Mouse (Mus musculus): ENCODE measurements at regions not wholly inside any gene's neighbourhood (a gene's known extent, or its start where the extent isn't known, plus 50 kb on each side); places are given as distances from the start of the nearest gene placed in this dataset.

DNA sequence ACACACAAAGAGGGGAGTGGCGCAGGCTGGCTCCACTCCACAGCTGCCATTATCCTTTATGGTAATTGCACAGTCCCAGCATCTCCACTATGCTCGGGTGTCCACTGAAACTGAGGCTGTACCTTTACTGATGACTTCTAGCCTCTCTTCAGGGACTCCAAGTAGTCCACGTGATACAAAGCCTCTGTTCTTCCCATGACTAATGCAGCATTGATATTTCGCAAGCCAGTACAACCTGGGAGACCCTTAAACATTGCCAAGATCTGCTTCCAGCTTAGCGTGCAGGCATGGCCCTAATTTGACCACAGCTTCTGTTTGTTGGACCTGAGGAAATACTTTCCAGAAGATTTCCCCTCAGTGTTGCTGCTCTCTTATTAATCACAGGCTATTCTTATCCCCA, 215.8 kb downstream of the Galc start:
- DNase-seq (ENCODE audit: low read depth, low spot score), result no peak

DNA sequence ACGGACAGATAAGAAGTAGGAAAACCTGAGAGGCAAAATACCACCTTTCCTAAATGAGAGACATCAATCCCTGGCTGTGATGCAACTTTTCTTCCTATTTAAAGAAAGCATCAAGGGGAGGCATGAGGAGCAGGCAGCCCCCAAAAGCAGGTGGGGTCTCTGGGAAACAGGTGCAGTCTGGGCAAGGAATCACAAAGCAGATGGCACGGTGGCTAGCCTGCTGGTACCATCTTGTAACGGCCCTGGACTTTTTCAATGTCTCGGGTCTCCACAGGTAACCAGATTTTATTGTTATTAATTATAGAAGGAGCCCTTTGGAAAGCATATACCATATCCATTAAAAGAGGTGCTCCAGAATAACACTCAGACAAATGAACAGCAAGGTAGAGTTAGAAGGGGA, 219.6 kb downstream of the Galc start:
- no peak for DNase-seq (ENCODE audit: low read depth, low spot score)

DNA sequence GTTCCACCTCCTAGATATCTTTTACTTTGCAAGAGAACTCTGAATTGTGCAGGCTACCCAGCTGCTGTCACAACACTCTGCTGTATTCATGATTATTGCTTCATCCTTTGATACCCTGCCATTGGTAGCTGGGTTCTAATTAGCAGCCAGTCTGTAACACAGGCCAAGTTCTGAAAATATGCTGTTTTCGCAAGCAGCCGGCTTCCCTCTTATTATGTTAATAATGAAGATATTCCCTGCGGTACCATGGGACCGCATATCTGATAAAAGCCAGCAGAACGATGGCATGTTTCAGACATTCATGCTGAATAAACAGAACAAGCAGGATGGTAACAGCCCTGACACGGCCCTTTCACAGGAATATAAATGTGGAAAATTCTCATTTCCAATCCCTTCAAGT, 235.6 kb downstream of the Galc start:
- no peak for DNase-seq (ENCODE audit: low read depth, low spot score)

DNA sequence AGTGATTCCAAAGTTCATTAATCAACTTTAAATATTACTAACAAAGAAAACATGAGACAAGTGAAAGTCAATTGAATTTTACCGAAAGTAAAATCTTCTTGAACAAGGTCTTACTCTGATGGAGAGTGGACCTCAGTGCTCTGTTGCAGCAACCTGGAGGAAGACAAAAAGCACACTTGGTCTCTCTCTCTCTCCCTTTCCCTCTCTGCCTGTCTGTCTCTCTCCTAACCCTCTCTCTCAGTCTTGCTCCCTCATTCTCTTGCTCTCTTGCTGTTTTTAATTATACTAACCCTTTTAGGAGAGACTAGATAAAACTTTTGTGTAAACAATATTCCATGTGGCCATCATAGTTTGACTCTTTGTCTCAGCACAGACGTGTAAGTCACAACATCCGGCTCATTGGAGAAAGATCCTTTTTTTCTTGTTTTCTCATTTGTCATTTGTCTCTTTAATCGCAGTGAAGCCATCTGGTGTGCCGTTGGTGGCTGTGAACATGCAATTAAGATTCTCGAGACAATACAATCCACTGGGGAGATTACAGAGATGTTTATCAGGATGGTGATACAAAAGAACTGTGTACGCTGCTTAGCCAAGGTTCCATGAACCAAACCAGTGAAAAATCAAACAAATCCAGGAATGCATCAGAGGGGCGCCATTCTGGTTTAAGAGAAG, 244.5 kb downstream of the Galc start:
- no peak for DNase-seq (ENCODE audit: low read depth, low spot score)

DNA sequence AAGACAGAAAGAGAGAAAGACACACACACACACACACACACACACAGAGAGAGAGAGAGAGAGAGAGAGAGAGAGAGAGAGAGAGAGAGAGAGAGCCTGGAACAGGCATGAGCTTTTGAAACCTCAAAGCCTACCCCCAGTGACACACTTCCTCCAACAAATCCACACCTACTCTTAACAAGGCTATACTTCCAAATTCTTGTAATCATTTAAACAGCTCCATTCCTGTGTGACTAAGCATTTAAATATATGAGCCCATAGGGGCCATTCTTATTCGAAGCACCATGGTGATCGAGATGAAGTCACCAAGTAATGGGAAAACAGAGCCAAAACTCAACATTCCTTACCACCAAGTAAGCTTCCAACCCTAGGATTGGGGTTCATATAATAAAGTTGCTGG, 250.1 kb downstream of the Galc start:
- no peak for DNase-seq (ENCODE audit: low read depth, low spot score)

DNA sequence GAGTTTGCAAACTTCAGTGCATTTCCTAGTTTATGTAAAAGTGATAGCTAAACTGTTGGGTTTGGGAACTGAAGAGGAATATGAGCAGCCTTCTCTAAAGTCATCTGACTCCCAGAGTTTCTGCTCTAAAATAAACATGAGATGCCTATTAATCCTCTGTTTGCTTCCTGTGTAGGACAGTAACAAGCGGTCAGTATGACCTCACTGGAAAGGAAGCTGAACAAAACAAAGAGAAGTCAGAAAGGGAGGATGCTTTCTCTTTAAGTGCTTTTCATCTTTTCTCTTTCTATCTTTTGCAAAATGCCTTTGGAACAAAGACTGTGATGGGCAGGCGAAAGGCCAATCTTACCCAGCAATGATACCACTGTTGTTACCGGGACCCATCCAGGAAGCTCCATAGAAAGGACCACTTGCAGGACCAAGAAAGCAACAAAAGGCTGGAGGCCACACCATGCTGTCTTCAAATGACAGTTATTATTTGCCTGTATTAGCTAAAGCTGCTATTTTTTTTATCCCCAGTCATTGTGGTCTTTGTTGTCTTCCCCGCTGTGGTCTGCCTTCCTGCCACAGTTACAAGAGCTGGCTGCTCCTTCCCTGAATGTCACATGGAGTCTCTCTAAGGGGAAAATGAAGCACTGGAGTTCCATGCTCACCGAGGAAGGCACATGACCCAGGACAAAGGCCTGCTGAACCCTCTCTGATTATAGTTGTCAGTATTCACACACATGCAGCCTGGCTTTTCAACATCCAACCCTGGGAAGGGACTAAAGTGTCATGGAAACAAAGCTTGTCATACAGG, 253.4 kb downstream of the Galc start:
- no peak for DNase-seq (ENCODE audit: low read depth, low spot score)

DNA sequence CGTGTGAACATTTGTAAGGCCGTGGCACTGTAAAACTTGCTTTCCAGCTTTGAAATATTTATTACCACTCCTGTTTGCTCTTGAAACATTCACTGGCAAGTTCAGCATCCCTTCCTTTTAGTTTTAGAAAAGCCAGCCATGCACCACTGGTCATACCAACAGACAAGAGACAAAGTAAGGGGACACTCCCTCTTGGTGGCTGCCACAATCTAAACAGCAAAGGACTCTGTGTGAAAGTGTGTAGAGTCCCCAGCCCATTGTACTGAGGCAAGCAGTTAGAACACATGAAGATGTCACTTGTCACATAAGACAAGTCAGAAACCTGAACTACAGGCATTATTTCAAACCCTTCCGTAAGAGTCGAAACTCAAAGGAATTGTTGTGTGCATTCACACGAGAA, 257.0 kb downstream of the Galc start:
- no peak for DNase-seq (ENCODE audit: low read depth, low spot score)

DNA sequence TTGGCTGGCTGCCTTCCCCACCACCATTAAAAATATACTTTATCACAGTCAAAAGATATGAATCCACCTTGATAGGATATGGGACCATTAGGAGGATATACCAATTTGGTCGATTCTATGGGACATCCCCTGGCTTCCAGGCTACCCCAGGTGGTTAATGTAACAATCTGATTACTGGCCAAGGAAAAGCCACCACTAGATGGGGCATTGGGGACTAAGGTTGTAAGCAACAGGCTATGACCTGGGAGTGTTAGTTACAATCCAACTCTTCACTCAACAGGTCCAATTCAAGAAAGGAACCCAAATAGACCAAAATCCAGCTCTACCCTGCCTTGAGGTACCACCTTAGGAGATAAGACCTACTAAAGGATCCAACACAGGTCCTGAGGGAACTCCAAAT, 264.4 kb downstream of the Galc start:
- DNase-seq (ENCODE audit: low read depth, low spot score), result no peak

DNA sequence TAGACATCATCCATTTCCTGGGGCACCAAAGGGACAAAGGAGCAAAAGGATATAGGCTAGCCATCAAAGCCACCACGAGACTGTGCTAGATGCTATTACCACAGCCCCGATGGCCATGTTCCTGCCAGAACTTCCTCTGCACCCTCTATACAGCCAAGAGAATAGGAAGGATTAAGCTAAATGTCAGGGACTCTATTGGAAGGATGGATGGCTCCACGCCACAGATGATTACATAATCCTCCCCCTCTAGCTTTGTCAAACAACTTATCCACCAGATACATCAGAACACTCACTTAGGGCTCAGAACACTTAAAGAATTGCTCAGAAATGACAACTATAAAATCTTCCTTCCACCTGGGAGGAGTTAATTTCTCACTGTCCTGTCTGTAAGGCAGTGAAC, 265.3 kb downstream of the Galc start:
- no peak for DNase-seq (ENCODE audit: low read depth, low spot score)

DNA sequence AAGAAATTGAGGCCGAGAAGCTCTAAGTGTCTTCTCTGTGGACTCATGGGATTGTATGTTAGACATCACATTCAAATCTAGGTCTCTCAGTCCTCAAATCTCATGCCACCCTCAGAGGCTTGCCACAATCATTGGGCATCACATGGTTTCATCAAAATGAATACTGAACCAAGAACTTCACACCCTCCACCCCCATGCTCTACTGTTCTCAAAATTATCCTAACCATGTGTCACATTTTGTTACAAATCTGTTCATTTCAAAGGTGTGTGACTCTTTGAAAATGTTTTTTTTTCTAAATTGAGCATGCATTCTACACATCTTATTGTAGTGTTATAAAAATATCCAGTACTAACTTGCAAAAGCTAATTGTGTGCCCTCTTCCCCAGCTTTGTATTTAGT, 275.9 kb downstream of the Galc start:
- no peak for DNase-seq (ENCODE audit: low read depth, low spot score)

DNA sequence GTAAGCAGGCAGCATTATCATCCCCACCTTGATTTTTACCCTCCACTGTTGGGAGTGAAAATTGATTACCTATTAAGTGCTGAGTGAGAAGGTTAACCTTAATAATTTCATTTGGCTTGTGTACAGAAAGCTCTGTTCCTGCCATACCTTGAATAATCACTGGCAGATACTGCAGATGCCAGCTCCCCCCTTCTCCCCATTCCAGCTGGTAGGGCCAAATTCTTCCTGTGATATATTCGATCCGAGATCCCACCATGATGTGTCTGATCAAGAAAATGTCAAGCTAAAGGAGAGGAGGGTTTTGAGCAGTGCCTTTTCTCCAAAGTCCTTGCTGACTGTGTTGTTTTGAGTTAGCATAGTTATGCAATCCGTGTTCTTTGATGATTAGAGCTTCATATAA, 280.6 kb downstream of the Galc start:
- no peak for DNase-seq (ENCODE audit: low read depth, low spot score)

DNA sequence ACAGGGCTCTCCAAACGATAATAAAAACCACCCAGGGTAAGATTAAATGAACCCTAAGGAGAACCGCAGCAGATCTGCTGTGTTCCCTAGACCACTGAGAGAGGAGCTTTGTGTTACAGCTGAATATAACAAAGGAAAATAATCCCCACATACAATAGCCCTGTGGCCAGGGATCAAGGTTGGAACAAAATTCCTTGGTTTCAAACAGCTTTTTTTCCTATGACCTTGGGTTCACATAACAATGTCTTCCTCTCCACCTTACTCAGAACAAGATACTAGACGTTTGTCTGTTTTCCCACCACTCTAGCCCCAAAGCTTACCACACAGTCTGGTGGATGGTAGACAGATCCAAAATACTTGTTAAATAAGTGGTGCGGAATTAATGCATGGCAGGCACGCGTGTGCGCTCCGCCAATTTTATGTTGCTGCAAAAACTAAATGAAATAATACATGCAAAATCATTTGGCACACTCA, 281.0 kb downstream of the Galc start:
- no peak for DNase-seq (ENCODE audit: low read depth, low spot score)

DNA sequence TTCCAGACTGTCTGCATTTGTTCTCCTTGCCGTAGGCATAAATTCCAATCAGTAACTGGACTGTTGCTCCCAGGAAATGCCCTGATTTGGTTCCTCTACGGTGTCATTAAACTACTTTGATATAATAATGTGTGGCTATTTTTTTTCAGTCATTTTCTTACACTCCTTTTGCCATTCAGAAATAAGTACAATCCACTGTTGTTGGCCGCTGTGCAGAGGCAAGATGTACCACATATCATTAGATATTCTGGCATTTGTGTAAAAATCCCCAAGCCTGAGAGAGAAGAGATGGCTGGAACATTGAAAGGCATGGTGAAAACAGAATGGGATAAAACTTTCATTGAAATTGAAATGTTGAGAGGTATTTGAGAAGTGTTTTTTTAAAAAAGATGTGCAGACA, 281.6 kb downstream of the Galc start:
- no peak for DNase-seq (ENCODE audit: low read depth, low spot score)

DNA sequence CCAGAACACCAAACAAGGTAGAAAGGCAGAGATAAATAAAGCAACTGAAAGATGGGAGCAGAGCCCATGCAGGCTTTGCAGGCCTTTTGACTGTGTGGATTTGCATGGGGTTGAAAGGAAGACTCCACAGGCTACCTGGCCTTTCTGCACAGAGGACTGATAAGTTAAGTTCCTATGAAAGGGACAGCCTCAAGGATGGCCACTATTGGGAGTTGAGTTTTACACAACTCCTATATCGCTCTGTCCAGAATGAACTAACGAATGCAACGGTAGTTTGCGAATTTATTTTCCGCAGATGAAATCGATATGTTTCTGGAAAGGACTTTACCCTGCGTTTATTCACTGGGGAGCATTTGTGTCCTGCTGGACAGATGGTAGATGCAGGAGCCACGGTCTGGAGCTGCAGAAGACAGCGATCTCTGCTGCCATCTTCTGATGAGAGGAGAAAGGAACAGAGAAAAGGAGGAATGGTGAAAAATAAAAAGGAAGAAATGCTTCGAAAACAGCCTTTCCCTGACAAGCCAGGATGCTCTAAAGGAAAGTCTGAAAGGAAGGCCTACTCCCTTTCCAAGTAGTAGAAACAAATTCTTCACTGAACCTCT, 285.2 kb downstream of the Galc start:
- no peak for DNase-seq (ENCODE audit: low read depth, low spot score)

DNA sequence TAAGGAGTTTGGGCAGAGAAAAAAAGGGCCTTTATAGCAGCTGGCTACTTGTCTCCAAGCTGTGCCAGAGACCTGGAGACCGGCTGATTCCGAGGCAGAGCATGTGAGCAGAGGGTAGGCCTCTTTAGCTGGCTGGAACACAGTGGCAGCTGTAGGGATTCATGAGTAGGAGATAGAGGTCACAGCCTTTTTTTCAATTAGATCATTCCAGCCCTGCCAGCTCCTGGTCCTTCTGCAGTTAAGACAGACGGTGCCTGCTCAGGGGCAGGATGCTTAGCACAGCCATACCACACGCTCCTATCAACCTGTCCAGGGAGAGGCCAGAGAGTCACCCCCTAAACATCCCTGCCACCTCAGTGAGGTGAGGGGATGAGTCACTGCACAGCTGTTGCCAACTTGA, 302.1 kb downstream of the Galc start:
- DNase-seq (ENCODE audit: low read depth, low spot score), result no peak

DNA sequence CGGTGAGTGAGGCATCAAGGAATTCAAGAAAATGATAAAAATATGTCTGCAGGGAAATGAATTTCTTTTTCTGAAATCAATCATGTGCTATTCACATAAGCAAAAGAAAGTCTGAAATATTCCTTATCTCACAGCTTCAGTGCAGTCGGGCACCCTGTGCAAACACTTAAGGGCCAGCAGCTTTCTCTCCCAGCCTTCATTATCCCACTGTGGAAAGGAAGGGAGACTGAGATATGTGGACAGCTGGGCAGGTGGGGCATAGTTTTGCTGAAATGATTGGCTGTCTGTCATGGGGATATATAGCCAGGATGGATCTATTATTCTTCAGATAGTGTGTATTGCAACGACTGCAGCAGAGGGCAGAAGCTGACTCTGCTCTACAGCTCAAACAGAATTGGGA, 305.9 kb downstream of the Galc start:
- DNase-seq (ENCODE audit: low read depth, low spot score), result no peak

DNA sequence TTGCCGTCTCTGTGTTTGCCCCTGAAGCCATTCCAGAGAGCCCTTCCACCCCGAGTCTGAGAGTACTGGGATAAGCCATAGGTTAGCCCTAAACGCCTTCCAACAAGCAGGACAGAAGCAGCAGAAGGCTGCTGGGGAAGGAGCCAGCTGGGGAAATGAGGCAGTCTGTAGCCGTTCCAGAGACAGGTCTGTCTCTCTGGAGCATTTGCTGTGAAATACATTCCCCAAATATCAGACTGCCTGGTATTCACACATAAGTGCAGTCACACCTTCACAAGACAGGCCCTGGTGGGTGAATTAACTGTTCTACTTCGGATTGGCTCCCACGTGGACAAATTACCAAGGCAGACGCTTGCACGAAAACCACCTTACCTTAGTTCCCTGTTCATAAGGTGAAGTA, 307.1 kb downstream of the Galc start:
- DNase-seq (ENCODE audit: low read depth, low spot score), result no peak

DNA sequence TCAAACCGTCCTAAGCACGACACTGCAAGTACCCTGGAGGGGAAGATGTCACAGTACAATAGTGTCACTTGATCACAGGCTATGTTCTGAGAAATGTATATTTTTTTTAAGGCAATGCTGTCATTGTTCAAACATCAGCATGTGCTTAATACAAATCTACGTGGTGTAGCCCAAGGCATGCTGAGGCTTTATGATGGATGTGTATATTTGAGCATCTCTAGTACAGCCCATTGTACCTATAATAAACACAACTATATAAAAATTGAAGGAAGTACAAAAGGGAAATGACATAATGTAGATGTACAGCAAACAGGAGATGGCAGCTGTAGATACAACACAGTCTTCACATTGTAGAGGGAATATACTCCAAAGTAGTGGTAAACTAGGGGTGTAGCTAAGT, 309.2 kb downstream of the Galc start:
- DNase-seq (ENCODE audit: low read depth, low spot score), result no peak

DNA sequence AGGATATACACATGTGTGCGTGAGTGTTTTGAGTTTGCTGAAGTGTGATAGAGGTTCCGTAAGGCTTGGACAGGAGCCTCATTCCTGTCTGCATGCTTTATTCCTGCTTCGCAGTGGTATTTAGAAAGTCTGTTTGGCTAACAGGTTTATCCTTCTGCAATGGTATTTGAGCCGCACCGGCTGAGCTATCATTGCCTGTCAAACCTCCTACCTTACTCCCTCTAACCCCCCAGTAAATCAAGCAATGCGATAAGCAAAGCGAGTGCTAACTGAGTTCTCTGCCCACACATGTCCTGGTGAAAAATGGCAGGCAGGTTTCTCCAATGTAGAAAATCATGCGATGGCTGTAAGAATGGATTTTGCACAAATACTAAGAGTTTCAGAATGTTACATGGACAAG, 311.8 kb downstream of the Galc start:
- DNase-seq (ENCODE audit: low read depth, low spot score), result no peak

DNA sequence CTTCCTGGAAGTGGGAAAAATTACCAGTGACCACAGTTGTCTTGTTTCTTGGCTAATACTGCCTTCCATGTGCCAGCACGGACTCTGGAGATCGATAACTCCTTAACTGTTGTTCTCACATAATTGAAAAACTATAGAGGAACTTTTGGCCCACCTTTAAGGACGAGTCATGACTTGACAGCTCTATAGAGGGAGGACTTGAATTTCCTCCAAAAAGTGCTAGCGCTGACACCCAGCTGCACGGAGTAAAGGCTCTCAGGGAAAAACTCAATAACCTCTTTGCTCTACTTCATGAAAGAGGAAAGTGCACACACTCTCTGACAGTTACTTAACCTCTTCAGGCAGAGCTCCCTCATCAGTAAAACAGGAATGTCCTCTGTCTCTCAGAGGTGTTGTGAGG, 320.9 kb downstream of the Galc start:
- no peak for DNase-seq (ENCODE audit: low read depth, low spot score)

DNA sequence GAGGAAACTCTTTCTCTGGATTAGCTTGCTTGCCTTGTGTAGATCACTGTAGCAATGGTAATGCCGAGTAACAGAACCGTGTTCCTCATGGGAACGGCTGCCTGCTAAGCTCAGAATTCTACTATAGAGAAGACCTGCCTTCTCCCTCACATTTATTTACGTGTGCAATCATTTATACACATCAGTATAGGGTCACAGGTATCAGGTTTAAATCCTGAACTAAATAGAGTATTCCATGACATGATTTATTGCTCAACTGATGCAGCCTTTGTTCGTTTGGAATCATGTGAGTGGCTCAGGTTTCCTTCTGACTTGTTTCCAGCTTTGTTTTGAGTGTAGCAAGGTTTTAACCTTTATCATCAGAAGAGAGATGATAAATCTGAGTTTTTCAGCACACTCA, 329.4 kb downstream of the Galc start:
- DNase-seq (ENCODE audit: low read depth, low spot score), result no peak

DNA sequence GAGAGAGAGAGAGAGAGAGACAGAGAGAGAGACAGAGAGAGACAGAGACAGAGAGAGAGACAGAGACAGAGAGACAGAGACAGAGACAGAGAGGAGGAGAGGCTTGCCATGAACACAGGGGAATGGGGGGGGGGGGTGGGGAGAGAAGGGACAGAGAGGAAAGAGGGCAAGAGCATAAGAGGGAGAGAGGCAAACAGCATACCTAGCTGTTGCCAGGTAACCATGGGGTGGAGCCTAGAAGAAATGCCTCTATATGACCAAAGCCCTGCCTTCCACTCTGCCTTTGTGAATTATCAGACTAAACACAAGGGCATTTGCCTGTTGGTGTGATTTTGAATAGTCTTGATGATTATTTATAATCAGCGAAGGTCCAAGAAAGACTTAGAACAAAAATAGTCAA, 332.2 kb downstream of the Galc start:
- no peak for DNase-seq (ENCODE audit: low read depth, low spot score)
